Mouse (Mus musculus) lung, postnatal 36 days (tissue): Measurements from ENCODE around the gene Ppp1r3c.
"Not testable (repeated sequence)": the region's sequence is repeated elsewhere in the genome, so short reads cannot be mapped to it uniquely, and the experiment has no call there.

ENCODE experiments used
- DNase-seq: peaks from one replicate; pipeline ENCODE4 v3.0.0; 2022; ENCODE audit warnings: mixed read lengths

Ppp1r3c gene

DNA sequence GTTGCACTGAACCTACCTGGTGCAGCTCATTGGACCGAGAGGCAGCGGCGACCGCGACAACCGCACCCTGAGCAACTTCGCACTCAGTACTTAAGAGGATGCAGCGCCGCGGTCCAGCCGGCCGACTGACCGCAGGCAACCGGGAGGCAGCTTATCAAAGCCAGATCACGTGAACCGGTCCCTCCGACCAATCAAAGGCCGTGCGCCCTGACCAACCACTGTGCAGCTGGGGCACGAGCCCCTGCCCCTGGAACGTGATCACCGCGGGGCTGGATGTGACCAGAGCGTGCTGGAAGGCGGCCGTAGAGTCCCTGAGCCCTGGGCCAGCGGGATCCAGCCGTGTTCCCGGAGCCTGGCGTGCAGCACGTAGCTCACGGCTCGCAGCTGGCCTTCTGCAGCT, at the start of gene Ppp1r3c:
Gene Ppp1r3c, minus strand, starts transcription at position 117 of the 400 bp plus-strand sequence.
- peak; percentile 95 for DNase-seq

DNA sequence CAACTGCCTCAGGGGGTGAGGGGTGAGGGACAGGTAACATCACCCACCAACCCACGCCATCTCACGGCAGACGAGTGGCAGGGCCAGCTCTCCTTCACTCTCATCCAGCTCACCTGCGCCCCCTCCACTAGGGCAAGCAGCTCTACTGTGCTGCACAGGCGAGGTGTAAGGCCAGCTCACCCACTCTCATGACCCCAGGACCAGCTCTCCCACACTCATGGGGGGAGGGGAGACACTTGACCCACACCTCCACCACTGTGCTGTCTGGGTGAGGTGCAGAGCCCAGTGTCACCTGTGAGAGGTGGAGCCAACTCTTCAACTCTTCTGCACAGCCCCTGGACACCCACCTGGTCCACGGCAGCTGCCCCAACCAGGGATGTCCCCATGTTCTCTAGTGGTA, 46.7 kb upstream of the Ppp1r3c start:
- DNase-seq: no peak

DNA sequence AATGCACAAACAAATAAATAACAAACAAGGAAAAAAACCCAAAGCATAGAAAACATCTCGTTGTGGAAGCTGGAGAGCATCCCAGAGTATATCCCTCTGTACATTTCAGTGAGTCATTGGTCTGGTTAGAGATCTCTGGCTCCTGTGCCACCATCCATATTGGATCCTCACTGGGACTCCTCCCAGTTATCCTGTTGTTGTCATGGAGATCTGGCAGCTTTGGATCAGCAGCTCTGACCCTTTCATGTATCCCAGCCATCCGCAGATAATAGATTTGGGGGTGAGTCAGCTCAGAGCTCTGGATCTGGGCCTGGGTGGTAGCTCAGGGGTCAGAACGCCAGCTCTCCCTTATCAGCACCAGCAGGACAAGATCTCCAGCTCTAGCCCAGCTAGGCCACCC, 46.1 kb upstream of the Ppp1r3c start:
- no peak for DNase-seq

DNA sequence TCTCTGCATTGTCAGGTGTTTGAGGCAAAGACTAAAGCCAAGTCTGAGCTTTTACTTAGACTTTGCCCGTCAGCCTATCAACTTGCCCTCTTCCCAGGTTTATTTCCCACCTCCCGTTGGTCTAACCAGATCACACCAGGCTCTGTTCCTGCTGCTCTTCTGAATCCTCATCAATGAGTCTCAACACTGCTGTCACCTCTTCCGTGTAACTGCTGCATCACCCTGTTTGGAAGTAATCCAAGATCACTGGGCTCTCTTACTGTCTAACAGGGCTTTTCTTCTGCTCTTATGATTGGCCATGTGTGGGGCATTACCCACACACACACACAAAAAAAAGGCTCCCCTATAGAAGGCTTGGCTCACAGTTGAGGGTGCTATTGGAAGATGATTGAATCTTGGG, 45.5 kb upstream of the Ppp1r3c start:
- no peak for DNase-seq

DNA sequence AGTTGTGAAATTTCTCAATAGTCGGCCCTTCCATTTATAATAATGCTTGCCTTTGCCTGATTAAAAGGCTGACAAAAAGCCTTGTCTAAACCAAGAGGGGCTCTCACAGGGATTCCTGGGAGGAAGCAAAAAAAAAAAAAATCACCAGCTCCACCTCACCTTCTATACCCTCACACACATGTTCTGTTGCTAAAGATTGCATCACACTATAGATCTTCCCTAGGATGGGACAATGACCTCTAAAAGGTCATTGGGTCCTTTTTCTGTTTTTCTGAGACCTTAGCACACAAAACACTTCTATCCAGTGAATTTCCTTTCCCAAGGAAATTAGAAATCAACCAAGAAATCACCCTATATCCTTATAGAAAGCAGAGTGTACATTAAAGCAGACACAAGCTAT, 43.9 kb upstream of the Ppp1r3c start:
- DNase-seq: no peak

DNA sequence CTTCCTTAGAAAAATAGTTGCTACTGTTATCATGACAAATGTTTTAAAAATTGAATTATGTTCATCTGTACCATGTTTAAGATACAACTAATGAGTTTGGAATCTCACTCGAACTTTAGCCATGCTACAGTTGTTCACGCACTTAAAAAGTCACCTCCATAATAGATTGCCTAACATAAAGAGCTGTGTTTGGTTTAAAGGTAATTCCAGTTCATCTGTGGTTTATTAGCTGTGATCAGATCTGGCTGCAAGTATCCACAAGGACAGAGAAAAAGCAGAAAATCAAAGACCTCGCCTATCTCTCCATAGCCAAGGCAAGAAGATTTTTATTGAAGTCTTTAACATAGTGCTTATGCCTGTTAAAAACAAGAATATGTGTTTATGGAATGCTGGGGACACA, 43.3 kb upstream of the Ppp1r3c start:
- DNase-seq: no peak

DNA sequence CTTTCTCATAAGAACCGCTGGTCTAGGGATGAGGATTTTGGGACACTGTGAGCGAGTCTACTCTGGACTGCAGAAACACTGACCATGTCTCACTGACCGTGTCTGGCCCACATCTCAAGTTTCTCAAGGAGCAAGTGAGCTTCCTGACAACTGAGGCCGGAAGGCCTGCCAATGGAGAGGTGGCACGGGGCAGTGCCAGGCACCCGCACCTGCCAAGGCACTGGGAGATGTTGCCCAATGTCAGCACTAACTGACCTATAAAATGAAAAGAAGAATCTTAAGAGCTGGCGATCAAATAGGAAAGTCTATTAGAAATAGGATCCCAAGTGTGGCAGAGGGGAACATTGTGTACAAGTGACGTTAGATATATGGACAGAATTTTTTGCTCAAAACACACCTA, 39.1 kb upstream of the Ppp1r3c start:
- no peak for DNase-seq

DNA sequence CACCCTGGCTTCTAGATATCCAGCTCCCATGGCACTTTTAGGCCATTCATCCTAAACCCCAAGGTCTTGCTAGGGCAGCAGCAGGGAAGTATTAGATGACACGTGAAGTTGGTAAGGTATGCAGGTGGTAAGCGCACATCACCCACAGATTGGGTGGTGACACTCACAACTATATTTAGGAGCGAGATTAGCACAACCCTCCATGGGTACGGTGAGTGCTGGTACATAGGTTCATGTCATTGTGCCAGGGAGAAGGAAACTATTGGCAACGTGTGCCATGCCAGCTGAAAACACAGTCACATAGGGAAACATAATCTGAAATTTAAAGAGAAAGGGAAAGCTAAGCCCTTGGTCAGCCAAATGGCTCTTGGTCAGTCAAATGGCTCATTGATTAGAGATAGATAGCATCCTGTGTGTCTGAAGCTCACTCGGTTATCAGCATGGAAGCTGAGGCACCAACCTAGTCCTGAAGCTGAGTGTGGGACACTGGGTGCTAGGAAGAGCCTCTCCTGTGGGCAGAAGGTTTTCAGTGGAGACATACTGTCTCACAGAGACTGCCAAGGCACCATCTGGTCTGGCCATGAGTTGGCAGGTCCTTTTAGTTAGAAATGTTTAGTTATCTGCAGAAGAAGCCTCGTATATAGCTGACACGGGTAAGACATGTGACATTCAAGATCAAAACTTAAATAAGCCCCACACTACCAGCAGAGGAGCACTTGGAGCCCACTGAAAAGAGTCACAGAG, 37.4 kb upstream of the Ppp1r3c start:
- no peak for DNase-seq

DNA sequence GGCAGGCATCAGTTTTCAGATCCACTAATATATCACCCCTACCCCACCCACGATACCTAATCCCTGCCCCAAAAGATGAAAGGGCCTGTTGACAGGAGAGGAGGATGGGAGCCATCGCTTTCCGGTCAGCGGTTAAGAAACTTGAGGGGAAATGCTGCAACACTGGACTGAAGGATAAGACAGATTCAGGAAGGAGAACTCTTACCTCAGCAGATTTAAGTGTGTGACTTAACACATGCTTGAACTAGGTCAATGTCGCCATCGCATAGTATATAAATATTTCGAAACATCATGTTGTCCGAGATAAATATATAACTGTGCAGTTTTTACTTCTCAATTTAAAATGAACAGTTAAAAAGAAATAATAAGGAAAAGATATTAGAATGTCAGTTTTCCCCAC, 31.6 kb upstream of the Ppp1r3c start:
- peak; percentile 10 for DNase-seq

DNA sequence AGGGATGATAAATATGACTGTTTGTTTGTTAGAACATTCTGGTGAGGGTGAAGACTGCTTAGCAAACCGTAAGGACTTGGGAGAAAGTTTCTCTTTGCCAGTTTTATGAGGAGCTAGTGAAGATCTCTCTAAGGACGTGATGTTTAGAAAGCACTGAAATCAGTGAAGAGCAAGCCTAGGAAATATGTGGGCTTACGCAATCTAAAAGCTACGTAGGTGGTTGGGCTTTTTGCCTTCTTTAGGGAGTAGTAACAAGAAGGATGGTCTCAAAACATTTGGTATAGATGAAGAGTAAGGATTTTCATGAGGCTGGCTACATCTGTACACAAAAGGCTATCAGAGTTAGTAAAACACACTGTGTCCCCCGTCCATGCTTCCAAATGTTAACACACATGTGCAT, 28.0 kb upstream of the Ppp1r3c start:
- no peak for DNase-seq

DNA sequence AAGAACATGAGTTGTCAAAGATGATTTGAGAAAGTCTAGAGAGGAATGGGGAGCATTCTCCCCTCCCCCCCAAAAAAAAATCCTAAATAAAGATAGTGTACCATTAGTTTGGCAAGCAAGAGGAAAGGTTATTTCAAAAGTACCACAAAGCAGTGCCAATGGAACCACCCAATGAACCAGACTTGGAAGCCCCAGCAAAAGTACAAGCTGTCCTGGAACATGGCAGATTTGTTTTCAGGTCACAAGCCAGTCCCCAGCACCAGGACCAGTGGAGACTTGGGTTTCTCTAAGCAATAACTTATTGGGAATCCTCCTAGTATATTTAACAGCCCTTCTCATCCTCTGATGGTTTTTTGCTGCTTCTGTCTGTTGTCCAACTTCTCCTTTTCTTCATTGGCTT, 12.5 kb upstream of the Ppp1r3c start:
- DNase-seq: no peak

DNA sequence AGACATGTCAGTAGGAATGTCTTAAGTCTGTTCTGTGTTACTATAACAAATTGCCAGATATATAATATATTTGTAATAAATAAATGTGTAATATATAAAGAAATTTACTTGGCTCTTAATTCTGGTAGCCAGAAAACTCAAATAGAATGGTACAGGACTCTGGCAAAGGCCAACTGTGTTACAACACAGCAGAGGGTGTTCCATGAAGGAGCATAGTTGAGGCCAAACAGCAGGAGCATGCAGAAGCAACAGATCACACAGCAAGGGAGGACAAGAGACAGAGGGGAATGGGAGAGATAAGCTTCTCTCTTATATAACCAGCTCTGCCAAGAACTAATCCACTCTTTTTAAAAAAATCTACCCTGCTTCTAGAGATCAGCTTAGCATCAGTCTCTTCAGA, 5.9 kb upstream of the Ppp1r3c start:
- DNase-seq: no peak

DNA sequence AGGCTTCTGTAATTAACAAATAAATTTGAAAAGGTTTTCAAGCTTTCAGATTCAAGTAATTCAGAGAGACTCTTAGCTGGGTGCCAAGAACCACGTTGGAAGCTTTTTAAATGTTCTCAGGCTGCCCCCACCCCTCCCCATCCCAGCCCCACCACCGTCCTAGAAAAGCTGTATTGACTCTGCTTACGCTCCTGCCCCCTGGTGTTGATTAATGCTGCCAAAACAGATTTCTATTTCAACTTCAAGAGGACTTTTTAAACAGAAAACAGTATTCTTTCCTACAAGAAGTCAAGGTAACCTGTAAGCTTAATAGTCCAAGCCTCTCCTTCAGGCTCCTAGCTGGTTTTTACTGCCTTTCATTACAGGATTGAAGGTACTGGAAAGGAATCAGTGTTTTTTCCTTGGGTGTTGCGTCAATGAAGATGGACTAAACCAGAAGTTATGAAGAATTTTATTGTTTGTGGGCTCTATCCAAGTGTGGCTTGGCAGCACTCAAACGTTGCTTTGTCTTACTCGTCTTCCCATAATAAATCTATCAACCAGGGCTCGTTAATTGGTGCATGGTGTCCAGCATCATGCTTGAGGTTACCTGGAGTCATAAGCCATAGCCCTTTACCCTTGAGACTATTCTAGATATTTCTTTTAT, 3.2 kb upstream of the Ppp1r3c start:
- peak; percentile 76 for DNase-seq

DNA sequence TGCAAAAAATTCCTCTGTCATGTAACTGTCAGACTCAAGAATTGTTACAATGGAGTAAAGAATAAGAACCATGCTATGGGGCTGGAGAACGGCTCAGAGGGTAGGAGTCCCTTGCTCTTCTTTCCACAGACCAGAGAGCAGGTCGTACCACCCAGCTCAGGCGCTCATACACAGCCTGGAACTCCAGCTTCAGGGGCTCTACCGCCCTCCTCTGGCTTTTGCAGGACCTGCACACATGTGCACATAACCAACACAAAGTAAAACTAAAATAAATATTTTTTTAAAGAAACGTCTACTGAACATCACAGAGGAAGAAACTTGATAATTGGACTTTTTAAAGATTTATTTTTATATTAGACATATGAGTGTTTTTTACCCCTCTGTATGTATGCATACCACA, 1.6 kb upstream of the Ppp1r3c start:
- no peak for DNase-seq

DNA sequence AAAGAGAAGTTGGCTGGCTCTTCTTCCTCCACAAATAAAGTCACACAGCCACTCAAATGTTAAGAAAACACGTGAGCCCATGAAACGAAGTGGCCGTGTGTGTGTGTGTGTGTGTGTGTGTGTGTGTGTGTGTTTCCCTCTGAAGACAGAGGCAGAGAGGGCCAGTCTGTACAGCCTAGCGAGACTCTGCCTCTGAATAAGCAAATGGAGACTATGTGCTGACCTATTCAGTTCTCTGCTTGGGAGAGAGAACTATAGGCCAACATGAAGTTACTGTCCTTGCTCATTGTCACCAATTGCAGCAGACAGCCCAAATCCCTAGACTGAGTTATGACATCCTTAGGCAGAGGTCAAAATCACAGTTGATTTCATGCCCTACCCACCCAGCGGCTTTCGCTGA, 634 bp upstream of the Ppp1r3c start:
- DNase-seq: no peak

DNA sequence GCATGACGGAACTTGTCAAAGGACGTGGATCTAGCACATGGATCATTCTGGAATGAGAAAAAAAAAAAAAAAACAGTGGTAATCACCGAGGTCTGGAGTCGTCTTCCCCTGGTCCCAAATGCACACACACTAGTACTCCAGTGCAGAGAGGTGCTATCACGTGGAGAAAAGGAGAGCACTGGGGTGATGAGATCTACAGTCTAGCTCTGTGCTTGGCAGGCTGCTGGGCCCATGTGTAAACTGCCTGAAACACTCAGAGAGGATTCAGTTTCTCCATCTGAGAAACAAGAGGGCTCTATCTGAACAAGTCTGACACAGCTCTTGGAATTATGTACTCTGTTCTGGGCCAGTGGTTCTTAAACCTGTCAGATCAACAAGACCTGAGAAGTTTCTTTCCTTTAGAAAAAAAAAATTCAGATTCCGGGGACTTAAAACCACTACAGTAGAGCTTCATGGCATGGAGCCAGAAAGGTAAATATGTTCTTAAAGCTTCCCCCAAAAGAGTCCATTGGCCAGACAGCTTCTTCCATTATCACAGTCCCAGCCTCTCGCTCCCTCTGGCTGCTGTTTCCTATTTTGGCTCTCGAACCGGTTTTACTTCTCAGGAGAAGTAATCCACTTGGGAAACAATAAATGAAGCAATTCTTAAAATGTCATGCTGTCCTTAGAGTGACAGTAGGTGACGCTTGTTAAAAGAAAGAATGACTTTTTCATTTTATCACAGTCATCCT, 2.0 kb downstream of the Ppp1r3c start:
- DNase-seq: peak; percentile 58

DNA sequence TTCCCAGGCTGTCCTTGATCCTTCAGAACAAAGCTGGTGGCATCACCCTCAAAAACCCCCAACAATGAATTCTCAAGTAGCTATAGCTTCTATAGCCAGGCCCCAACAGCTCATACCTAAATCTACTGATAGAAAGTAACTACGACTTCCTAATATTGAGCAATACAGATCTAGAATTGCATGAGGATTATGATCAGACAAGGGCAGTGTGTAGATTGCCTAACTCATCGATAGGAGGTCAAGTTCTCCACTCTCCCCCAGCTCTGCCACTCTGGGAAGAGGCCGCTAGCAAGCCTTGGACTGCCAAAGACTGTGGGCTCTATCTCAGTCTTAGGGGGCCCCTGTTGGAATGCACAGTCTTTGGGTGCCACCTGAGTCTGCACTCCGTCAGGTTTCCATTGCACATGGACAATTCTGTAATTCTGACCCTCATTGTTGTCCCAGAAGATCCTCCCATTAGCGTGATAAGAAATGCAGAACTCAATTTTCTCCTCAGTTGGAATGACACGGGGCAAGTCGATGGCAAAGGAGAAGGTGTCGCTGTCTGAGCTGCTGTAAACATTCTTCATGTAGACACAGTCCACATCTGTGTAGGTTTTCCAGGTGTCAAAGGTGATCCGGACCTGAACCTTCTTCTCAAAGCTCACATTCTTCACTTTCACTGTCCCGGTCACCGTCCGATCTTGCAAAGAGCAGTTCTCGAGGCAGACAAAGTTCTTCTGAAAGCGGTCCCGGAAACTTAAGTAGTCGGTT, 3.1 kb downstream of the Ppp1r3c start:
- DNase-seq: no peak

DNA sequence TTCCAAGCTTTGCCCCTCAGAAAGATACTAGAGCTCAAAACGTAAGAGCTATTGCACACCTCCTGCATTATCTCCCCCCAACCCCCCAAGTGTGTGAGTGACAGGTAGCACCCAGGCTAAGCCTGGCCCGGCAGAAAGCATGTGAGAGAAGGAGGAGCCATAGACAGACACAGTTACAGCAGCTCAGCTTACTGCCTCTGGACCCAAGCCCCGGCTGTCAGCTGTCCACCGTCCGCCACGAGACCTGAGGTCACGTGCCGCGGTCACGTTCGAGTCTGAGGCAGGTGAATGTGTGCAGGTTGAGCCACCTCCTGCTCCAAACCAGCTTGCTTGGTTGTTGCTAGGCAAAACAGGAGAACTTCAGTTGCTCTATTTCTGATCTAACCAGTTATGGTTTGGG, 5.1 kb downstream of the Ppp1r3c start:
- DNase-seq: no peak

DNA sequence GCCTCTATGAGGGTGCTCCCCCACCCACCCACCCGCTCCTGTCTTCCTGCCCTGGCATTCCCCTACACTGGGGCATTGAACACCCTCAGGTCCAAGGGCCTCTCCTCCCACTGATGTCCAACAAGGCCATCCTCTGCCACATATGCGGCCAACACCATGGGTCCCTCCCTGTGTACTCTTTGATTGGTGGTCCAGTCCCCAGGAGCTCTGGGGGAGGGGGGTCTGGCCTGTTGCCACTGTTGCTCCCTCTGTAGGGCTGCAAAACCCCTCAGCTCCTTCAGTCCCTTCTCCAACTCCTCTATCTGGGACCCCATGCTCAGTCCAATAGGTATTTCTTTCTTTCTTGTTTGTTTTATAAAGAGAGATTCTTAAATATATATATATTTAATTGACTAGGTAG, 6.0 kb downstream of the Ppp1r3c start:
- DNase-seq: not testable (repeated sequence)

DNA sequence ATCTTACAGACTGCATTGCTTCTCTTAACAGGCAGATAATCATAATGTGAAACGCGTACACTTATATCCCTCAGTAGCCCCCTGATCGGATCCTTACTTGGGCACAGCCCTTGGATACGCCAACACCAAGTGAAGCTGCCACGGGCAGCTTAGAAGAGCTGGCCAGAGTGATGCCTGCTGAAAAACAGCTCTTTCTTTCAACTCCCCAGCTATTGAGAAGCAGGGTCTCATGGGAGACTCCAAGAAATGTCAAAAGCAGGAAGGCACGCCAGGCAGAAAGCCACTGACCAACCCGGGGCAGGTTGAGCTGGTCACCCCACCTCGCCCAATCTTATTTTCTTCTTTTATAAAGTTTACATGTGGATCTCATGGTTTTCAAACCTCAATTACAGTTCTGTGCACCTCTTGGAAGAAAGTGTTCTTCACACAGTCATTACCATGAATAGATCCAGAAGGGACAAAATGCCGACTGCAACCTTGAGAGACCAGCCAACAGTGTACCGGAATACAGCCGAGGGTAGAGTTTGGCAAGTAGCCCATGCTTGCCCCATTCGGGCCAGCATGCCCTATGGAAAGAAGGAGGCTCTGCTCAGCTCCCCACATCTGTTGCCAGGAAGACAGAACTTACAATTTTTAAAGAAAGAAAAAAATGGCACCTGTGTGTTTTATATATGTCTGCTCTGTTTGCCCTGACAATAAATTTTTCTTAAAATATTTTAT, 7.6 kb downstream of the Ppp1r3c start:
- DNase-seq: no peak

DNA sequence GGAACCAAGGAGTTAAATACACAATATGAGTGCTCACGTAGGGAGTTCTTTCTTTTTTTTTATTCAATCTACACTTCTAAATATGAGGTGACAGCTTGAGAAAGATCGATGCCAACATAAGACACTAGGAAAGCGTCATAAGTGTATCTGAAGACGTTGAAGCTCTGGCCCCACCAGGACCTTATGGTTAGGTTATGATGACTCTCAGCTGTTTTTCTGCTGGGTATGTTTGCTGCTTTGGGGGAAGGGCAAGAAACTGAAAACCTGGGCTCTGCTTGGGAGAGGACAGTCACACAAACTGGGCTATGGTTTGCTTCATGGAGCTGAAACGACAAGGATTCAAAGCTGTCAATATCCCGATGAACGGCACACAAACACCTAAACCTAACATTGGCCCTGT, 11.5 kb downstream of the Ppp1r3c start:
- no peak for DNase-seq

DNA sequence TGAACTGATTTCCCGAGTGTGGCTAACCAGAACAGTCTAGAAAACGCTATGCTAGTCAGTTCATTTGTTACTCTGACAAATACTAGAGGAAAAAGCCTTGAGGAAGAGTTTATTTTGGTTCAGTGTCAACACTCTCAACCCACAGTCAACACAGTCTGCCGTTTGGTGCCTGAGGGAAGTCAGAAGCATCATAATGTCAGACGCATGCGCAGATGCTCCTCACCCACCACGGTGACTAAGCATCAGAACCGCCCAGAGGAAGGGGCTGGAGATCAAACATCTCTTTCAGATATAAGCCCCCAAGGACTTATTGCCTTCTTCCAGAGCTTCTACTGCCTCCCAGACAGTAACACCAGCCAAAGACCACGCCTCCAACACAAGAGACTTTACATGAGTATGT, 15.3 kb downstream of the Ppp1r3c start:
- no peak for DNase-seq

DNA sequence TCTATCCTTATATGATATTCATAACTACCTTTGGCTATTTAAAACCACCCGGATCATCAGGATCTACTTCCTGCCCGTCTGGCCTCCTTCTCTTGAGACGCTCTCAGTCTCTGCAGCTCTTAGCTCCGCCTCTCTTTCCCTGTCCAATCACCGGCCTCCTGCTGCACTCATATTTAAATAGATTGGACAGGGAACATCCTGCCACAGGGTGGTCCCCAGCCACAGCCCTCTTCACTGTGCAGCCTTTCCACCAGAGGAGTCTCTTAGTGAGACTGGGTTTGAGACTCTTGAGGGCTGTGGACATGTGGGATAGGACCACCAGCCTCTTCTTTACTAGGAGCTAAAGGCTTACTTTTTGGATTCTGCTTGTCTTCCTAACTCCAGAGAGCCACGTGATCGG, 20.2 kb downstream of the Ppp1r3c start:
- no peak for DNase-seq
